Mouse (Mus musculus): ENCODE data around the gene Hist2h2aa1. TPM values are rescaled to one million over a fixed set of nuclear protein-coding genes. Genes with fewer than 3 reads are reported as not detected.

The Hist2h2aa1 gene
- polyA plus RNA-seq, 1 experiment from 2014 or later: 24.8 TPM

DNA sequence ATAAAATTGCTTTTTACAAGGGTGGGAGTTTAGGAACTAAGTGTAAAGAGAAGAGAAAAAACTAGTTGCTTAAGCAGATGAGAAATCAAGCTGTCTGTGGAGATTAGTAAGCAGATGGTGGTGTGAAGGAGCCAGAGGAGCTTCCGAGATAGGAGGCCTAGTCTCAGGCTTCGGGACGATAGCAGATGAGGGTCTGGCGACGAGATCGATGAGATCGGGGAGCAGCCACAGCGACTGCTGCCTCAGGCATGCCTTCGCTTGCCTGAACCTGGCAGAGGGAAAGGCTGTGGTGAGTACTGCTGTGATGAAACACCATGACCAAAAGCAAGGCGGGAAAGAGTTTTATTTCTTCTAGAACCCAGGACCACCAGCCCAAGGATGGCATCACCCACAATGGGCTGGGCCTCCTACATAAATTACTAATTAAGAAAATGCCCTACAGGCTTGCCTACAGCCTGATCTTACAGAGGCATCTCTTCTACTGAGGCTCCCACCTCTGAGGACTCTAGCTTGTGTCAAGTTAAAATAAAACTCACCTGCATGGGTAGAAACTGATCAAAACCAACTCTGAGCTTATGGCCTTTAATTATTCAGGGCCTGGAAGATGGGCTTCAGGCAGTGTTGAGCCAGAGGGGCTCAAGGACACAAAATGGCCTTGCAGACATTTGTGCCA lies 9.5 kb downstream of the Hist2h2aa1 start:
- Histone ChIP-seq H3K36me3 (ENCODE audit: inconsistent target) (no peaks in the 10 kb centered on the region), H3K4me3 (ENCODE audit: inconsistent target) (no peak overlapping the region), H3K79me2 (ENCODE audit: inconsistent target) (no peaks in the 10 kb centered on the region), H3K27ac (no peak overlapping the region)
- WGBS (ENCODE audit: missing documents): 94% methylated on average over 8 of the region's 10 CpGs

- peak overlapping the region; percentile 36 for H3K27ac ChIP-seq
- no peaks in the 10 kb centered on the region for H3K36me3 ChIP-seq (ENCODE audit: inconsistent target)
- no peak overlapping the region for H3K4me3 ChIP-seq (ENCODE audit: inconsistent target)
- 37% methylated on average over 5 of the region's 5 CpGs for WGBS (ENCODE audit: missing documents)
- H3K79me2 ChIP-seq (ENCODE audit: inconsistent target): no peaks in the 10 kb centered on the region
These were observed 10.8 kb downstream of the Hist2h2aa1 start for GRCm38 (mm10) chr3:96255926-96256593.

- H3K27ac ChIP-seq: no peak overlapping the region
- WGBS (ENCODE audit: missing documents): 94% methylated on average over 3 of the region's 3 CpGs
- H3K36me3 ChIP-seq (ENCODE audit: inconsistent target): no peaks in the 10 kb centered on the region
- H3K4me3 ChIP-seq (ENCODE audit: inconsistent target): no peak overlapping the region
- H3K79me2 ChIP-seq (ENCODE audit: inconsistent target): no peaks in the 10 kb centered on the region
These were observed 11.9 kb downstream of the Hist2h2aa1 start for GRCm38 (mm10) chr3:96257190-96257589.

- no peaks in the 10 kb centered on the region; the same call in 1 of the 2 replicates for H3K79me2 ChIP-seq (ENCODE audit: inconsistent target)
- no peak overlapping the region for H3K27ac ChIP-seq
- H3K36me3 ChIP-seq (ENCODE audit: inconsistent target): no peaks in the 10 kb centered on the region
- H3K4me3 ChIP-seq (ENCODE audit: inconsistent target): no peak overlapping the region
- WGBS (ENCODE audit: missing documents): 97% methylated on average over 5 of the region's 5 CpGs
These were observed 14.9 kb downstream of the Hist2h2aa1 start for GRCm38 (mm10) chr3:96260220-96260619.

GRCm38 (mm10) chr3:96261623-96262022 lies 16.3 kb downstream of the Hist2h2aa1 start:
- Histone ChIP-seq H3K4me3 (ENCODE audit: inconsistent target) (peak overlapping the region; percentile 51; the same call in 1 of the 2 replicates), H3K79me2 (ENCODE audit: inconsistent target) (no peaks in the 10 kb centered on the region; the same call in 1 of the 2 replicates), H3K27ac (peak overlapping the region; percentile 95), H3K36me3 (ENCODE audit: inconsistent target) (no peaks in the 10 kb centered on the region)
- 100% methylated on average over 1 of the region's 3 CpGs for WGBS (ENCODE audit: missing documents)

- WGBS (ENCODE audit: missing documents): 2% methylated on average over 19 of the region's 19 CpGs
- peak overlapping the region; percentile 51 for H3K4me3 ChIP-seq (ENCODE audit: inconsistent target)
- H3K27ac ChIP-seq: peak overlapping the region; percentile 95
- H3K36me3 ChIP-seq (ENCODE audit: inconsistent target): no peaks in the 10 kb centered on the region
- no peaks in the 10 kb centered on the region; the same call in 1 of the 2 replicates for H3K79me2 ChIP-seq (ENCODE audit: inconsistent target)
These were observed 17.0 kb downstream of the Hist2h2aa1 start for GRCm38 (mm10) chr3:96262216-96262875.

- Histone ChIP-seq H3K79me2 (ENCODE audit: inconsistent target) (no peaks in the 10 kb centered on the region; the same call in 1 of the 2 replicates), H3K4me3 (ENCODE audit: inconsistent target) (peak within 1 kb of the TSS; percentile 51), H3K36me3 (ENCODE audit: inconsistent target) (no peaks in the 10 kb centered on the region), H3K27ac (peak within 1 kb of the TSS; percentile 95)
- 1% methylated on average over 40 of the region's 40 CpGs for WGBS (ENCODE audit: missing documents)
These were observed 17.8 kb downstream of the Hist2h2aa1 start, which contains the start of gene Hist2h4 for GRCm38 (mm10) chr3:96262979-96263550. Gene Hist2h4 (minus strand): TSS chr3:96263311.

GRCm38 (mm10) chr3:96263558-96264403 lies 18.5 kb downstream of the Hist2h2aa1 start:
- Histone ChIP-seq H3K36me3 (ENCODE audit: inconsistent target) (no peaks in the 10 kb centered on the region), H3K4me3 (ENCODE audit: inconsistent target) (peak overlapping the region; percentile 51), H3K27ac (peak overlapping the region; percentile 95), H3K79me2 (ENCODE audit: inconsistent target) (no peaks in the 10 kb centered on the region; the same call in 1 of the 2 replicates)
- 3% methylated on average over 25 of the region's 27 CpGs for WGBS (ENCODE audit: missing documents)

DNA sequence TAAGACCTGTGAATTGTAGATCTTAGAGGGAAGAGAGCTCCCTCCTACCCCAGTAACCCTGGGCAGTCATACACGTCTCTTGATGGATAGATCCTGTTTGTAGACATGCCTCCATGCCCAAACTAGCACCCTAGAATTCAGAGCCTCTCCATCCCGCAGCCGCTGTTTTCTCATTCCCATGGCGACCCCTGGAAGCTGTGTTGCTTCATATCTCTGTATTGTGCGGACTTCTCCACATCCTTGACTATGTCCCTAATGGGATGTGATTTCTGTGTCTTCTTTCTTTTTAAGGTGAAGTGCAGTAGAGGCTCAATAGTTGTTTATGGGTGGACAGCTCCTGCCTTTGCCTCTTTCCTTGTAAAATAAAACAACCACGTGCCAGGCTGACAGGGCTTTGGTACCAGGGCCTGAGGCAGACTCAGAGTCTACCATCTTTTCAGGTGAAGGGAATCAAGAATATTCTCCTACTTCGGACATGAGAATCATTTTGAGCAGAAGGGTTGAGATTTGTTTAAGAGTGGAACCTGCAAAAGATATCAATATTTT lies 19.2 kb downstream of the Hist2h2aa1 start:
- no peaks in the 10 kb centered on the region for H3K36me3 ChIP-seq (ENCODE audit: inconsistent target)
- H3K4me3 ChIP-seq (ENCODE audit: inconsistent target): peak overlapping the region; percentile 51; the same call in 1 of the 2 replicates
- 71% methylated on average over 7 of the region's 7 CpGs for WGBS (ENCODE audit: missing documents)
- peak overlapping the region; percentile 95 for H3K27ac ChIP-seq
- H3K79me2 ChIP-seq (ENCODE audit: inconsistent target): no peaks in the 10 kb centered on the region; the same call in 1 of the 2 replicates

DNA sequence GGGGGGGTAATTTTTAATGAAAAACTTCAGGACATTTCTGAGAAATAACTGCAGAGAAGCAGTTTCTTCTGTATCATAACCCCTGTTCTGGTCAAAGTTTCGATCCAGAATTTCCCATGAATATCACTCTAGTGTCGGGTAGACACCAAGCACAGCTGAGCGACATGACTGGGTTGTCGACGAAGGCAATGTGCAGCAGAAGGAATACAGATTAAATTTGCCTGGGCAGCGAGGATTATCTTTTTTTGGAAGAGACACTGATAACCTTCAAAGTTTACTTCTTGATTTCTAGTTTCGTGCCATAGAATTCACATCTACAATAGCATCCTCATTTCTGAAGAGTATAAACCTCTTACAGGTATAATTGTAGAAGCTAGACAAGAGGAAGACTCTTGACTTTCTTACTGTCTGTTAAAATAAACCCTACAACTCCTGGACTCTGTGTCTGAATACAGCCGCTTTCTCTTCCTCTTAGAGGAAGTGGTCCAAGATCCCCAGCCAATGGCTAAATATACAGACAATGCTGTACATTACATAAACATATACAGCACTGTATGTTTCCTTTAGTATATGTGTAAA lies 20.9 kb downstream of the Hist2h2aa1 start:
- 77% methylated on average over 8 of the region's 8 CpGs for WGBS (ENCODE audit: missing documents)
- Histone ChIP-seq H3K27ac (no peak overlapping the region), H3K79me2 (ENCODE audit: inconsistent target) (no peaks in the 10 kb centered on the region; the same call in 1 of the 2 replicates), H3K36me3 (ENCODE audit: inconsistent target) (no peaks in the 10 kb centered on the region), H3K4me3 (ENCODE audit: inconsistent target) (no peak overlapping the region)

DNA sequence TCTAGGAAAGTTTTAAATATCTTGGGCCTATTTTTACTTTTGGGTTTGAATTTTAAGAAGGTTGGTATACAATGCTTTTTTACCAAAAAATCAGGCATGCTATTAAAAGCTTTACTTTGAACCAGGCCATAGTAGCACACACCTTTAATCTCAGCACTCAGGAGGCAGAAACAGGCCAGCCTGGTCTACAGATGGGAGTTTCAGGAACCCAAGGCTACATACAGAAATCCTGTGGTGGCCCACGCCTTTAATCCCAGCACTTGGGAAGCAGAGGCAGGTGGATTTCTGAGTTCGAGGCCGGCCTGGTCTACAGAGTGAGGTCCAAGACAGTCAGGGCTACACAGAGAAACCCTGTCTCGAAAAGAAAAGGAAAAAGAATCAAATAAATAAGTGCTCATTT lies 22.2 kb downstream of the Hist2h2aa1 start:
- 72% methylated on average over 4 of the region's 4 CpGs for WGBS (ENCODE audit: missing documents)
- peak overlapping the region; percentile 88 for H3K27ac ChIP-seq
- no peak overlapping the region for H3K4me3 ChIP-seq (ENCODE audit: inconsistent target)
- H3K36me3 ChIP-seq (ENCODE audit: inconsistent target): no peaks in the 10 kb centered on the region
- no peaks in the 10 kb centered on the region; the same call in 1 of the 2 replicates for H3K79me2 ChIP-seq (ENCODE audit: inconsistent target)

DNA sequence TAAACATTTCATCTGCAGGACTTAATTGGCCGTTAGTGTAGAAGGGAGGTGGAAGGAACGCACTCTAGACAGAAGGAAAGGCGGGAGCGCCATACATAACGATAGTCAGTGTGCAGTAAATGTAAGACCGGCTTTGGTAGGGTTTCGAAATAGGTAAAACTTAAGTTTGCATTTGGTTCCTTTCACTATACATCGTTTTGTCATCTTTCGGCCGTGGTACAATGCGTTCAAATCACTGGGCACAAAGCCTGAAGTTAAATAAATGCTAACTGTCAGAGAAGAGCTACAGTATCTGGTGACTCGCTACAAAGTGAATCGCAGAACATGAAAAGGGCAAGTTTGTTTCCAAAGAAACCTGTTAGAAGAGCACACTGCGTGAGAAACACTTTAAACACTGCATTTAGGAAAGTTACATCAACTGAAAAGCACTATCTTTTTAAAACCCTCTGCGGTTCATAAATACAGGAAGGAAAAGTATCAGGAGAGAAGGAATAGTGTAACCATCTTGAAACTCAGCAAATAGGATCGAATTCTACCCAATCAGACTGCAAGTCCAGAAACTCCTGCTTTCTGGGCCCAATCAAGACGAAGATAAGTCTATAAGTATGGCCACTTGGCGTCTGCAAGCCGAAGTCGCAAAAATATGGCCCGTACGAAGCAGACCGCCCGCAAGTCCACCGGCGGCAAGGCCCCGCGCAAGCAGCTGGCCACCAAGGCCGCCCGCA lies 22.9 kb downstream of the Hist2h2aa1 start, which contains the start of gene Hist2h3b:
Hist2h3b (plus strand) TSS at position 604 of the 725 bp plus-strand sequence.
- H3K27ac ChIP-seq: peak within 1 kb of the TSS; percentile 92
- no peaks in the 10 kb centered on the region; the same call in 1 of the 2 replicates for H3K79me2 ChIP-seq (ENCODE audit: inconsistent target)
- peak within 1 kb of the TSS; percentile 44 for H3K4me3 ChIP-seq (ENCODE audit: inconsistent target)
- 23% methylated on average over 22 of the region's 30 CpGs for WGBS (ENCODE audit: missing documents)
- no peaks in the 10 kb centered on the region for H3K36me3 ChIP-seq (ENCODE audit: inconsistent target)

Data from macrophage (primary cell).